Mouse (Mus musculus): Measurements from ENCODE around the gene Gm13288. TPM values are rescaled to one million over a fixed set of nuclear protein-coding genes. Genes with fewer than 3 reads are reported as not detected.
"Not testable (repeated sequence)": the region's sequence is repeated elsewhere in the genome, so short reads cannot be mapped to it uniquely, and the experiment has no call there.

Gm13288 gene
- total RNA-seq, 2 experiments from 2014 or later: not detected

DNA sequence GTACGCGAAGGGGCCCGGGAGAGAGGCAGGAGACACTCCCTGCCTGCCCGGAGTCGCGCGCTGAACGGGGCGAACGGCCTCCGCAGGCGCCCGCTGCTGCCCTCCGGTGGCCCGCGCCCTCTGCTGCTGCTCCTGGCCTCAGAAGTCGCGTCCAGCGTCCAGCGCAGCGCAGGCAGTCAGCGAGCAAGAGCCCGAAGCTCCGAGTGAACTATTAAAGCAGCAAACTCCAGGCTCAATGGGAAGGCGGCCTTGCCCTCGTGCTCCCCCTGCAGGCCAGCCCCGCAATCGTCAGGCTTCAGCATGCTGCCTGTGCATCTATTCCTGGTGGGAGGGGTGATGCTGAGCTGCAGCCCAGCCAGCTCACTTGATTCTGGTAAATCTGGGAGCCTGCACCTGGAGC lies 8.2 kb upstream of the Gm13288 start, which contains the start of gene Gm13279:
TSS of gene Gm13279 (plus strand) at position 301 of the 400 bp plus-strand sequence.
- intact Hi-C loops (cut with DNase I): not testable (repeated sequence)

DNA sequence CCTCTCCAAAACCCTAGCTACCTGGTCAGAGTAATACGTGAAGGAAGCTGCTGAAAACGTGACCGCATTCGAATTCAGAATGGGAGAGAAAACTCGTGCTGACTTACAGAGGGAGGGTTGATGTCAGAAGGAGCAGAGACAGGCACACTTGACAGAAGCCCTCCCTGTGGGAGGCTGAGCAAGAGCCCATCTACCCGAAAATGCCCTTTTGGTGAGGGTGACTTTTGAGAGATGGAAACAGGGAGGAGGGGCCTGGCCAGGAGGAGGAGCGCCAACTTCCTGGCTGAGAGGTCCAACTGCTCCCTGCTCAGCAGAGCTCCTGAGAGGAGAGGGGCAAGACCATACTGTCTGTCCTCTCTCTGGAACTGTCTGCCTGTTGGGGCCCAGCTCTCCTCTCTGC lies 6.0 kb upstream of the Gm13288 start, which contains the start of gene Gm13285:
TSS of gene Gm13285 (plus strand) at position 301 of the 400 bp plus-strand sequence.
- intact Hi-C loops (cut with DNase I); DNase-seq: not testable (repeated sequence)

More for the DNA sequence above, 8.2 kb upstream of the Gm13288 start, which contains the start of gene Gm13279:
- DNase-seq: not testable (repeated sequence)

DNA sequence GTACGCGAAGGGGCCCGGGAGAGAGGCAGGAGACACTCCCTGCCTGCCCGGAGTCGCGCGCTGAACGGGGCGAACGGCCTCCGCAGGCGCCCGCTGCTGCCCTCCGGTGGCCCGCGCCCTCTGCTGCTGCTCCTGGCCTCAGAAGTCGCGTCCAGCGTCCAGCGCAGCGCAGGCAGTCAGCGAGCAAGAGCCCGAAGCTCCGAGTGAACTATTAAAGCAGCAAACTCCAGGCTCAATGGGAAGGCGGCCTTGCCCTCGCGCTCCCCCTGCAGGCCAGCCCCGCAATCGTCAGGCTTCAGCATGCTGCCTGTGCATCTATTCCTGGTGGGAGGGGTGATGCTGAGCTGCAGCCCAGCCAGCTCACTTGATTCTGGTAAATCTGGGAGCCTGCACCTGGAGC lies 2.4 kb upstream of the Gm13288 start, which contains the start of gene Gm13287:
TSS of gene Gm13287 (plus strand) at position 301 of the 400 bp plus-strand sequence.
- intact Hi-C loops (cut with DNase I); DNase-seq: not testable (repeated sequence)

DNA sequence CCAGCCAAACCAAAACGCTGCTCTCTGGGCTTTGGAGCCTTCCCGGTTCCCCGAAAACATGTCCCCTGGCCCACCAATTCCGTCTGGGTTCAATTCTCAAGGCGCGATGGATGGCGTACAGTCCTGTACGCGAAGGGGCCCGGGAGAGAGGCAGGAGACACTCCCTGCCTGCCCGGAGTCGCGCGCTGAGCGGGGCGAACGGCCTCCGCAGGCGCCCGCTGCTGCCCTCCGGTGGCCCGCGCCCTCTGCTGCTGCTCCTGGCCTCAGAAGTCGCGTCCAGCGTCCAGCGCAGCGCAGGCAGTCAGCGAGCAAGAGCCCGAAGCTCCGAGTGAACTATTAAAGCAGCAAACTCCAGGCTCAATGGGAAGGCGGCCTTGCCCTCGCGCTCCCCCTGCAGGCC lies 430 bp downstream of the Gm13288 start:
- peak; percentile 44 to 51 for DNase-seq
- intact Hi-C loops (cut with DNase I): not testable (repeated sequence)

GRCm38 (mm10) chr4:88815928-88816327 lies 10.6 kb downstream of the Gm13288 start, which contains the start of gene Ifna7:
TSS of gene Ifna7 (plus strand) at chr4:88816228.
- DNase-seq: no peak
- intact Hi-C loops (cut with DNase I): loop anchor here (5.0 kb wide), 1 partner anchor 134 kb away; the partner anchor contains the start of gene Ifna2

- no peak for DNase-seq
- intact Hi-C loops (cut with DNase I): loop anchor here (5.0 kb wide), 1 partner anchor 137 kb away; the partner anchor contains the start of gene Ifna2
Measured at GRCm38 (mm10) chr4:88819659-88820058, 14.3 kb downstream of the Gm13288 start, which contains the start of gene Ifna11. TSS of gene Ifna11 (plus strand) at chr4:88819959.

DNA sequence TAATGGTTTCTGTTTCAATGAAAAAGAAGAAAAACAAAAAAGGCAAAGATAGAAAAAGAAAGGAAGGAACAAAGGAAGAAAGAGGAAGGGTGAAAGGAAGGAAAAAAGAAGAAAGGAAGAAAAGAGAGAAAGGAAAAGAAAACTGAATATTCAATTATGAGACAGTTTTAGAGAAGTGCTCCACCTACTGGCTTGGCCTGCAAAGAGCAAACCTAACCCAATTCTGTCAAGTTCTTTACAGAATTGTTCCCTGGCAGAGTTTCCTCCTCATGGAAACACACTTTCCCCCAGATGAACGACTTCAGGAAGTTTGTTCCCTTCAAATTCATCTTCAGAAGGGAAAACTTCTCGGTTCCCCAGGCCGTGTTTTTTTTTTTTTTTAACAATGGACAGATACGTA lies 17.7 kb downstream of the Gm13288 start:
- DNase-seq: peak in 1 of 2 experiments; percentile 12
- intact Hi-C loops (cut with DNase I): no loop called here

DNA sequence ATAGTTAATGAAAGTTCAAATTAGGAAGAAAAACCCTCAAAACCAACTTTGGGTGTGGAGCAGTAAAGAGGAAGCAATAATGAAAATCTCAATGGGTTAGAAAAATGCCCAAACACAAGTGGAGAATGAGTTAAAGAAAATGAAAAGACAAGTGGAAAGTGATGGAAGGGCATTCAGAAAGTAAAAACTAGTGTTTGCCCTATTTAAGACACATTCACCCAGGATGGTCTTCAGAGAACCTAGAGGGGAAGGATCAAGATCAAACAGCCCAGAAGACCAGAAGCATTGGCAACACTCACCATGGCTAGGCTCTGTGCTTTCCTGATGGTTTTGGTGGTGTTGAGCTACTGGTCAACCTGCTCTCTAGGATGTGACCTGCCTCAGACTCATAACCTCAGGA lies 21.8 kb downstream of the Gm13288 start, which contains the start of gene Ifna6:
TSS of gene Ifna6 (plus strand) at position 301 of the 400 bp plus-strand sequence.
- intact Hi-C loops (cut with DNase I); DNase-seq: not testable (repeated sequence)

GRCm38 (mm10) chr4:88830523-88830922 lies 25.2 kb downstream of the Gm13288 start:
- peak; percentile 5 to 36 for DNase-seq

DNA sequence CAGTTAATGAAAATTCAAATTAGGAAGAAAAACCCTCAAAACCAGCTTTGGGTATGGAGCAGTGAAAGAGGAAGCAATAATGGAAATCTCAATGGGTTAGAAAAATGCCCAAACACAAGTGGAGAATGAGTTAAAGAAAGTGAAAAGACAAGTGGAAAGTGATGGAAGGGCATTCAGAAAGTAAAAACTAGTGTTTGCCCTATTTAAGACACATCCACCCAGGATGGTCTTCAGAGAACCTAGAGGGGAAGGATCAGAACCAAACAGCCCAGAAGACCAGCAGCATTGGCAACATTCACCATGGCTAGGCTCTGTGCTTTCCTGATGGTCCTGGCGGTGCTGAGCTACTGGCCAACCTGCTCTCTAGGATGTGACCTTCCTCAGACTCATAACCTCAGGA lies 29.9 kb downstream of the Gm13288 start, which contains the start of gene Ifna5:
TSS of gene Ifna5 (plus strand) at position 301 of the 400 bp plus-strand sequence.
- intact Hi-C loops (cut with DNase I); DNase-seq: not testable (repeated sequence)

More at GRCm38 (mm10) chr4:88830523-88830922, 25.2 kb downstream of the Gm13288 start:
- intact Hi-C loops (cut with DNase I): no loop called here

DNA sequence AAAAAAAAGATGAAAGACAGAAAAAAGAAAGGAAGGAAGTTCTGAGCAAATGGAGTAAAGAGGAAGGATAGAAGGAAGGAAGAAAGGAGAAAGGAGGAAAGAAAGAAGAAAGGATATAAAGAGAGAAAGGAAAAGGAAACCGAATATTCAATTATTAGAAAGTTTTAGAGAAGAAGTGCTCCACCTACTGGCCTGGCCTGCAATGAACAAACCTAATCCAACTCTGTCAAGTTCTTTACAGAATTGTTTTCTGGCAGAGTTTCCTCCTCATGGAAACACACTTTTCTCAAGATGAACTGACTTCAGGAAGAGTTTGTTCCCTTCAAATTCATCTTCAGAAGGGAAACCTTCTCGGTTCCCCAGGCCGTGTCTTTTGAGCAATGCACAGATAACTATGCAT lies 33.5 kb downstream of the Gm13288 start:
- intact Hi-C loops (cut with DNase I): no loop called here
- DNase-seq: peak in 1 of 2 experiments; percentile 2

- no peak for DNase-seq
- intact Hi-C loops (cut with DNase I): no loop called here
Measured at GRCm38 (mm10) chr4:88840058-88840457, 34.7 kb downstream of the Gm13288 start.

DNA sequence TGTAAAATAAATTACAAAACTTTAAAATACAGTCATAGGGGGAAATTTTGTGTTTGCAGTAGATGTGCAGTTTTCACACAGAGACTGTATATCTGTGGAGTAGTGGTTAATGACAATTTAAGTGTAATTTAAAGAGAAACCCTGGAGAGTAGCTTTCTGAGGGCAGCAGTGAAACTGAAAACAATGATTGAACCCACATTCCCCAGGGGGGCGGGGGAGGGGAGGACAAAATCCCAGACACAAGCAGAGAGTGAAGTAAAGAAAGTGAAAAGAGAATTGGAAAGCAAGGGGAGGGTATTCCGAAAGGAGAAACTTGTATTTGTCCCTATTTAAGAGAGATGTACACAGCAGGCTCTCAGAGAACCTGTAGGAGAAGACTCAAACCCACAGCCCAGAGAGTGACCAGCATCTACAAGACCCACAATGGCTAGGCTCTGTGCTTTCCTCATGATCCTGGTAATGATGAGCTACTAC lies 36.1 kb downstream of the Gm13288 start, which contains the start of gene Ifna4:
TSS of gene Ifna4 (plus strand) at position 424 of the 474 bp plus-strand sequence.
- DNase-seq: no peak
- intact Hi-C loops (cut with DNase I): no loop called here

GRCm38 (mm10) chr4:88845334-88845733 lies 40.0 kb downstream of the Gm13288 start:
- no peak for DNase-seq
- intact Hi-C loops (cut with DNase I): no loop called here

DNA sequence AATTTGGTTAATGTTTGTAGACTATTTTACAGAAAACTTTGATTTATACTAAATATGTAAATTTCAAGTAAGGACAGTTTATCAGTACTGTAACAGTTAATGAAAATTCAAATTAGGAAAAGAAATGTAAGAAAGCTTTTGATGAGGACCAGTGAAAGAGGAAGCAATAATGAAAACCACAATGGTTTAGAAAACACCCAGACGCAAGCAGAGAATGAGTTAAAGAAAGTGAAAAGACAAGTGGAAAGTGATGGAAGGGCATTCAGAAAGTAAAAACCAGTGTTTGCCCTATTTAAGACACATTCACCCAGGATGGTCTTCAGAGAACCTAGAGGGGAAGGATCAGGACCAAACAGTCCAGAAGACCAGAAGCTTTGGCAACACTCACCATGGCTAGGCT lies 44.4 kb downstream of the Gm13288 start, which contains the start of gene Ifna1:
TSS of gene Ifna1 (plus strand) at position 390 of the 400 bp plus-strand sequence.
- intact Hi-C loops (cut with DNase I): no loop called here
- no peak for DNase-seq

- intact Hi-C loops (cut with DNase I): no loop called here
- no peak for DNase-seq
Measured at GRCm38 (mm10) chr4:88851026-88851763, 45.9 kb downstream of the Gm13288 start.

Other genes starting within 250 kb of the Gm13288 start
- gene Ifna15, start 247.3 kb upstream of the Gm13288 start, total RNA-seq (2021): not detected
- not detected for gene Ifna14, start 233.7 kb upstream of the Gm13288 start, total RNA-seq (2021)
- gene Ifna9, start 213.1 kb upstream of the Gm13288 start, total RNA-seq (2021): not detected
- not detected for gene Ifna12, start 202.2 kb upstream of the Gm13288 start, total RNA-seq (2021)
- not detected for gene C87499, start 171.1 kb upstream of the Gm13288 start, total RNA-seq (2021)
- not detected for gene Ifna13, start 161.1 kb upstream of the Gm13288 start, total RNA-seq (2021)
- gene Ifna16, start 128.6 kb upstream of the Gm13288 start, total RNA-seq (2021): not detected
- gene Ifna2, start 121.6 kb upstream of the Gm13288 start, total RNA-seq (2021): not detected
- gene Ifnab, start 114.2 kb upstream of the Gm13288 start, total RNA-seq (2021): not detected
- gene Gm26566, start 83.7 kb upstream of the Gm13288 start, total RNA-seq (2021): 1 to 10 TPM in 1 of 2 experiments, under 1 TPM in 1; 0.22 to 1.0 TPM
- 10 to 100 TPM; 73.9 to 75.5 TPM for gene Klhl9, start 83.1 kb upstream of the Gm13288 start, total RNA-seq (2021)
- gene Gm13271, start 50.7 kb upstream of the Gm13288 start, total RNA-seq (2021): not detected
- not detected for gene Gm13283, start 45.4 kb upstream of the Gm13288 start, total RNA-seq (2021)
- not detected for gene Gm13290, start 31.7 kb upstream of the Gm13288 start, total RNA-seq (2021)
- gene Gm13289, start 28.6 kb upstream of the Gm13288 start, total RNA-seq (2021): not detected
- gene Gm13272, start 25.7 kb upstream of the Gm13288 start, total RNA-seq (2021): not detected
- gene Ifnz, start 23.4 kb upstream of the Gm13288 start, total RNA-seq (2021): not detected
- gene Gm13276, start 19.8 kb upstream of the Gm13288 start, total RNA-seq (2021): not detected
- gene Gm13277, start 16.9 kb upstream of the Gm13288 start, total RNA-seq (2021): not detected
- gene Gm13278, start 14.0 kb upstream of the Gm13288 start, total RNA-seq (2021): not detected
- not detected for gene Gm13275, start 11.0 kb upstream of the Gm13288 start, total RNA-seq (2021)
- not detected for gene Gm13279, start 8.1 kb upstream of the Gm13288 start, total RNA-seq (2021)
- under 1 TPM; 0.19 to 0.22 TPM for gene Gm13285, start 5.9 kb upstream of the Gm13288 start, total RNA-seq (2021)
- not detected for gene Gm13287, start 2.3 kb upstream of the Gm13288 start, total RNA-seq (2021)
- not detected for gene Ifna7, start 10.7 kb downstream of the Gm13288 start, total RNA-seq (2021)
- not detected for gene Ifna11, start 14.4 kb downstream of the Gm13288 start, total RNA-seq (2021)
- not detected for gene Ifna6, start 21.9 kb downstream of the Gm13288 start, total RNA-seq (2021)
- not detected for gene Ifna5, start 30.0 kb downstream of the Gm13288 start, total RNA-seq (2021)
- gene Ifna4, start 36.3 kb downstream of the Gm13288 start, total RNA-seq (2021): not detected
- gene Ifna1, start 44.6 kb downstream of the Gm13288 start, total RNA-seq (2021): not detected
- not detected for gene Ifne, start 74.7 kb downstream of the Gm13288 start, total RNA-seq (2021)